ENCODE assay signal across 9 mouse cellular contexts in the genomic region with DNA sequence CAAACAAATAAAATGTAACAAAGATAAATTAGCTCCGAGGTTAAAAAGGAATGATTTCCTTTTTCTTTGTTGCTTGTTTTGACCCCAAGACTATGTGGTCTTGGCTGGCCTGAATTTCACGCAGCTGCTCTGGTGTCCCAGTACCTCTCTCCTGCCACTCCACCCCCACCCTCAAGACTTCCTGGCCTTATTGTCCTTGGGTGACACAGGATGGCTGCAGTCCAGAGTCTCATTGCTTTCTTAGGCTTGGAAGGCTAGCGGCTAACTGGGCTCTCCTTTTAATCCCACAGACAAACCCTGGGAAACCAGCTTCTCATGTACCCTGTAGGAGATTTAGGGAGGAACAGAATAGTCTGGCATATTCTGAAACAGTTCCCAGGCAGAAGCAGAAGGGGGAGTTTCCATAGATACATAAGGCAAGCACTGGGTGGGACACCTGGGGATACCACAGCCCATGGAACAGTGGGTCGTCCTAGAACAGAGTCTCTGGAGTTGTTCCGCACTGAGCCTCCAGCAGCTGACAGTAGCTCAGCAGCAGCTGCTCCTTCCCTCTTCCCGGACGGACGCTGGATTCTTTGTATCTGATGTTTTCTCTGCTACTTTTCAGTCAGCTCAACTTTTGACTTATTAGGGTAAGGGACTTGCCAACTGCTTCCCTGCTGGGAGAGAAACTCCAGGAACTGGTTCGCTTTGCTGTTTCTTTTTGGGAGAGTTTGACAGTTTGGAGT. TPM values are rescaled to one million over a fixed set of nuclear protein-coding genes. Genes with fewer than 3 reads are reported as not detected.
DNase-seq lines count a peak whose midpoint lies in the region; TF ChIP-seq lines count a peak whose summit lies in the region.
"Had no signal": no experiment of that assay in that cellular context is flagged by ENCODE, and none has a peak within 500 bp of the region (broad histone marks: within the 10 kb centered on the region; RNA-seq: fewer than 3 reads in every experiment).

No protein-coding gene starts in this region.

- no peaks in the 10 kb centered on the region; the same call in 1 of the 2 replicates for H3K36me3 ChIP-seq in ES-Bruce4 (ENCODE audit: control insufficient read depth, insufficient read depth, low read length, poor library complexity, severe bottlenecking)

- TF ChIP-seq POLR2A in ES-Bruce4 (IDR thresholded peaks at IDR 0.05; ENCODE audit: insufficient read depth, low read length), result no peak

- DNase-seq in gastrocnemius, adult 18-20 months (ENCODE audit: low spot score), result peak; percentile 46
- DNase-seq in gastrocnemius, postnatal 10 days, result no peak
- peak; percentile 35 for DNase-seq in gastrocnemius, postnatal 25 days
- DNase-seq in kidney, postnatal 25 days, result peak; percentile 61 to 69
- no peak for DNase-seq in frontal cortex, postnatal 25 days (ENCODE audit: low spot score in 2 of 2)
- no peak for DNase-seq in urinary bladder, postnatal 10 days (ENCODE audit: low spot score)
- DNase-seq in left cerebral cortex, postnatal 14 days (ENCODE audit: low spot score in 2 of 2), result no peak

- H3K4me1 ChIP-seq in ES-Bruce4 (ENCODE audit: control insufficient read depth, insufficient read depth, low read length), result peaks cover 14% of the 10 kb centered on the region

- H3K27ac ChIP-seq in ES-Bruce4 (ENCODE audit: insufficient read depth, low read length), result peak overlapping the region; percentile 84
- H3K27ac ChIP-seq: macrophage had no signal

- TF ChIP-seq CTCF in ES-Bruce4 (IDR thresholded peaks at IDR 0.05; ENCODE audit: low read depth, low read length), result no peak

- intact Hi-C loops in left cerebral cortex, postnatal 14 days (cut with DNase I), result no loop called here

- peak overlapping the region; percentile 29; the same call in 1 of the 2 replicates for H3K9ac ChIP-seq in ES-Bruce4 (ENCODE audit: low read depth, poor library complexity, severe bottlenecking)

- H3K4me3 ChIP-seq in ES-Bruce4 (ENCODE audit: low read depth, low read length), result no peak overlapping the region

- H3K9me3 ChIP-seq in ES-Bruce4 (replicated peaks; ENCODE audit: control insufficient read depth, insufficient read depth, low read length, poor library complexity, severe bottlenecking), result peaks cover 3% of the 10 kb centered on the region; the same call in 1 of the 2 replicates

- H3K27me3 ChIP-seq in ES-Bruce4 (ENCODE audit: control insufficient read depth, insufficient read depth, low read length, poor library complexity, severe bottlenecking), result no peaks in the 10 kb centered on the region

- TF ChIP-seq EP300 in ES-Bruce4 (IDR thresholded peaks at IDR 0.05; ENCODE audit: insufficient read depth, low read depth, low read length), result 0 out of 2 replicates have a peak, but pooled peaks have one; percentile 6

RNA-seq across cellular contexts. Expression of a gene that starts 15.6 kb away (rescaled TPM):
- 10 to 100 TPM; 35.4 to 42.6 TPM for total RNA-seq in gastrocnemius, adult 18-20 months (2021)
- total RNA-seq in gastrocnemius, postnatal 10 days (2021), result 10 to 100 TPM; 56.0 to 64.8 TPM
- 81.7 and 82.0 TPM in 2 replicates for polyA plus RNA-seq in ES-Bruce4 (2011; ENCODE audit: insufficient read depth, insufficient read length, low read depth, missing spikeins)
- 10 to 100 TPM; 36.6 to 37.8 TPM for total RNA-seq in gastrocnemius, postnatal 25 days (2021)
- 100 to 1,000 TPM; 104 to 108 TPM for total RNA-seq in left cerebral cortex, postnatal 14 days (2021)

RNA-seq across cellular contexts. Expression of a gene that starts 30.9 kb away (rescaled TPM):
- under 1 TPM in 1 of 2 experiments, not detected in 1; 0.07 TPM for total RNA-seq in gastrocnemius, adult 18-20 months (2021)
- total RNA-seq in gastrocnemius, postnatal 10 days (2021), result 10 to 100 TPM in 1 of 2 experiments, 1 to 10 TPM in 1; 2.1 to 10.7 TPM
- 0.48 and 0.53 TPM in 2 replicates for polyA plus RNA-seq in ES-Bruce4 (2011; ENCODE audit: insufficient read depth, insufficient read length, low read depth, missing spikeins)
- under 1 TPM; 0.08 to 0.56 TPM for total RNA-seq in gastrocnemius, postnatal 25 days (2021)
- 1 to 10 TPM; 1.2 to 1.3 TPM for total RNA-seq in left cerebral cortex, postnatal 14 days (2021)
- polyA plus RNA-seq: macrophage had no signal

RNA-seq across cellular contexts. Expression of a gene that starts 38.7 kb away (rescaled TPM):
- total RNA-seq in gastrocnemius, adult 18-20 months (2021), result 10 to 100 TPM in 1 of 2 experiments, 1 to 10 TPM in 1; 9.3 to 13.0 TPM
- 10 to 100 TPM; 20.8 to 25.5 TPM for total RNA-seq in gastrocnemius, postnatal 10 days (2021)
- 44.3 and 50.3 TPM in 2 replicates for polyA plus RNA-seq in ES-Bruce4 (2011; ENCODE audit: insufficient read depth, insufficient read length, low read depth, missing spikeins)
- total RNA-seq in gastrocnemius, postnatal 25 days (2021), result 10 to 100 TPM; 12.4 to 13.1 TPM
- 100 to 1,000 TPM; 180 to 196 TPM for total RNA-seq in left cerebral cortex, postnatal 14 days (2021)

RNA-seq across cellular contexts. Expression of a gene that starts 50.4 kb away (rescaled TPM):
- 10 to 100 TPM; 14.6 to 15.8 TPM for total RNA-seq in gastrocnemius, adult 18-20 months (2021)
- total RNA-seq in gastrocnemius, postnatal 10 days (2021), result 10 to 100 TPM; 15.7 to 18.9 TPM
- 19.7 and 20.0 TPM in 2 replicates for polyA plus RNA-seq in ES-Bruce4 (2011; ENCODE audit: insufficient read depth, insufficient read length, low read depth, missing spikeins)
- 10 to 100 TPM; 11.5 to 14.6 TPM for total RNA-seq in gastrocnemius, postnatal 25 days (2021)
- total RNA-seq in left cerebral cortex, postnatal 14 days (2021), result 10 to 100 TPM; 66.1 to 69.5 TPM

RNA-seq across cellular contexts. Expression of a gene that starts 58.1 kb away (rescaled TPM):
- not detected for total RNA-seq in gastrocnemius, adult 18-20 months (2021)
- 1 to 10 TPM in 1 of 2 experiments, under 1 TPM in 1; 0.87 to 1.9 TPM for total RNA-seq in gastrocnemius, postnatal 10 days (2021)
- polyA plus RNA-seq in ES-Bruce4 (2011; ENCODE audit: insufficient read depth, insufficient read length, low read depth, missing spikeins), result 7.0 and 9.5 TPM in 2 replicates
- total RNA-seq in gastrocnemius, postnatal 25 days (2021), result under 1 TPM in 1 of 2 experiments, not detected in 1; 0.35 TPM
- 100 to 1,000 TPM; 399 to 416 TPM for total RNA-seq in left cerebral cortex, postnatal 14 days (2021)

Comparison
In these comparisons a context has a peak if more than half of its experiments do, and no peak if none do; other contexts are left out.
1. DNase-seq: peak in gastrocnemius, adult 18-20 months (single experiment), gastrocnemius, postnatal 25 days (single experiment) and kidney, postnatal 25 days (2 of 2); none in gastrocnemius, postnatal 10 days (single experiment), frontal cortex, postnatal 25 days (0 of 2), urinary bladder, postnatal 10 days (single experiment) and left cerebral cortex, postnatal 14 days (0 of 2).
2. RNA of a gene that starts 38.7 kb away (total RNA-seq): 180 to 196 TPM in left cerebral cortex, postnatal 14 days; 20.8 to 25.5 TPM in gastrocnemius, postnatal 10 days, 12.4 to 13.1 TPM in gastrocnemius, postnatal 25 days and 9.3 to 13.0 TPM in gastrocnemius, adult 18-20 months; every median in the first group is over 4 times any median in the second.